Mouse (Mus musculus): ENCODE measurements around the gene Purb. TPM values are rescaled to one million over a fixed set of nuclear protein-coding genes. Genes with fewer than 3 reads are reported as not detected.
"Not testable (repeated sequence)": the region's sequence is repeated elsewhere in the genome, so short reads cannot be mapped to it uniquely, and the experiment has no call there.

Gene Purb
- polyA plus RNA-seq, 1 experiment from 2014 or later: 13.7 TPM

GRCm38 (mm10) chr11:6442566-6442965 lies 33.2 kb downstream of the Purb start:
- Histone ChIP-seq H3K36me3 (ENCODE audit: control insufficient read depth, insufficient read depth, low read length) (peaks cover 3% of the 10 kb centered on the region), H3K27ac (ENCODE audit: low read depth, low read length) (no peak overlapping the region), H3K4me2 (peak overlapping the region; percentile 73; the same call in 1 of the 2 replicates), H3K9ac (ENCODE audit: low read length) (no peak overlapping the region), H3K9me3 (ENCODE audit: control insufficient read depth, low read length) (no peaks in the 10 kb centered on the region), H3K4me1 (ENCODE audit: control insufficient read depth, insufficient read depth, low read length) (peaks cover 10% of the 10 kb centered on the region), H3K27me3 (ENCODE audit: control insufficient read depth, insufficient read depth, low read length) (no peaks in the 10 kb centered on the region), H3K4me3 (ENCODE audit: low read depth, low read length) (peak overlapping the region; percentile 77; the same call in 1 of the 2 replicates)
- DNase-seq (ENCODE audit: low spot score, missing footprints): peak; percentile 81
- no peak for ATAC-seq (ENCODE audit: low FRiP score)
- WGBS: 94% methylated on average over 4 of the region's 4 CpGs

DNA sequence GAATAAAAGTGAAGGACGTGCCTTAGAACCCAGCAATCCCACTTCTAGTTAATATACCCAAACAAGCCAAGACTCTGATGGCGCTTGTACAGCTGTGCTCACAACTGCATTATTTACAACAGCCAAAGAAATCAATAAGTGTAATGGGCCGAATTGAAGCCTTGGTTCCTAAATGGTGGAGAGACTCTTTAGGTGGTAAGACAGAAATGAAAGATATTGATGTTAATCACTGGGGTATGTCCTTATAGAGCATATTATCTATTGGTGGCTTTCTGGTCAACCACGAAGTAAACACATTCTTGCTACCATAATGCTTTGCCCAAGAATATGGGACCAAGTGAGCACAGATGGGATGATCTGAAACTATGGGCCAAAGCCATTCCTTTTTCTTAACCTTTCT lies 35.5 kb downstream of the Purb start:
- H3K4me1 ChIP-seq (ENCODE audit: control insufficient read depth, insufficient read depth, low read length): peaks cover 10% of the 10 kb centered on the region

GRCm38 (mm10) chr11:6437667-6438066 lies 38.0 kb downstream of the Purb start:
- ATAC-seq (ENCODE audit: low FRiP score): no peak
- no peaks in the 10 kb centered on the region for H3K27me3 ChIP-seq (ENCODE audit: control insufficient read depth, insufficient read depth, low read length)
- H3K9me3 ChIP-seq (ENCODE audit: control insufficient read depth, low read length): no peaks in the 10 kb centered on the region
- H3K27ac ChIP-seq (ENCODE audit: low read depth, low read length): no peak overlapping the region
- H3K4me3 ChIP-seq (ENCODE audit: low read depth, low read length): no peak overlapping the region
- 96% methylated on average over 2 of the region's 2 CpGs for WGBS
- DNase-seq (ENCODE audit: low spot score, missing footprints): peak; percentile 81
- H3K9ac ChIP-seq (ENCODE audit: low read length): no peak overlapping the region
- H3K36me3 ChIP-seq (ENCODE audit: control insufficient read depth, insufficient read depth, low read length): peaks cover 24% of the 10 kb centered on the region
- peaks cover 3% of the 10 kb centered on the region; the same call in 1 of the 2 replicates for H3K4me1 ChIP-seq (ENCODE audit: control insufficient read depth, insufficient read depth, low read length)
- no peak overlapping the region for H3K4me2 ChIP-seq

More for the DNA sequence above, 35.5 kb downstream of the Purb start:
- H3K9me3 ChIP-seq (ENCODE audit: control insufficient read depth, low read length): no peaks in the 10 kb centered on the region
- H3K4me3 ChIP-seq (ENCODE audit: low read depth, low read length): no peak overlapping the region
- peaks cover 11% of the 10 kb centered on the region for H3K36me3 ChIP-seq (ENCODE audit: control insufficient read depth, insufficient read depth, low read length)
- no peaks in the 10 kb centered on the region for H3K27me3 ChIP-seq (ENCODE audit: control insufficient read depth, insufficient read depth, low read length)
- ATAC-seq (ENCODE audit: low FRiP score) (no peak), DNase-seq (ENCODE audit: low spot score, missing footprints) (peak; percentile 79)
- H3K27ac ChIP-seq (ENCODE audit: low read depth, low read length): no peak overlapping the region
- no peak overlapping the region for H3K9ac ChIP-seq (ENCODE audit: low read length)
- no peak overlapping the region for H3K4me2 ChIP-seq
- 93% methylated on average over 4 of the region's 4 CpGs for WGBS

- Histone ChIP-seq H3K9ac (ENCODE audit: low read length) (no peak overlapping the region), H3K4me2 (no peak overlapping the region), H3K27me3 (ENCODE audit: control insufficient read depth, insufficient read depth, low read length) (no peaks in the 10 kb centered on the region), H3K36me3 (ENCODE audit: control insufficient read depth, insufficient read depth, low read length) (peaks cover 30% of the 10 kb centered on the region), H3K4me3 (ENCODE audit: low read depth, low read length) (no peak overlapping the region), H3K4me1 (ENCODE audit: control insufficient read depth, insufficient read depth, low read length) (no peaks in the 10 kb centered on the region; the same call in 1 of the 2 replicates), H3K9me3 (ENCODE audit: control insufficient read depth, low read length) (no peaks in the 10 kb centered on the region), H3K27ac (ENCODE audit: low read depth, low read length) (no peak overlapping the region)
- WGBS: 70% methylated on average over 8 of the region's 8 CpGs
- peak; percentile 68; the same call in 1 of the 2 replicates for ATAC-seq (ENCODE audit: low FRiP score)
- peak; percentile 87 for DNase-seq (ENCODE audit: low spot score, missing footprints)
Measured at GRCm38 (mm10) chr11:6436442-6436841, 39.3 kb downstream of the Purb start.

- no peak overlapping the region for H3K27ac ChIP-seq (ENCODE audit: low read depth, low read length)
- H3K4me1 ChIP-seq (ENCODE audit: control insufficient read depth, insufficient read depth, low read length): no peaks in the 10 kb centered on the region
- peaks cover 55% of the 10 kb centered on the region for H3K36me3 ChIP-seq (ENCODE audit: control insufficient read depth, insufficient read depth, low read length)
- ATAC-seq (ENCODE audit: low FRiP score): no peak
- no peaks in the 10 kb centered on the region for H3K9me3 ChIP-seq (ENCODE audit: control insufficient read depth, low read length)
- no peak overlapping the region for H3K4me2 ChIP-seq
- H3K9ac ChIP-seq (ENCODE audit: low read length): no peak overlapping the region
- no peak for DNase-seq (ENCODE audit: low spot score, missing footprints)
- H3K27me3 ChIP-seq (ENCODE audit: control insufficient read depth, insufficient read depth, low read length): no peaks in the 10 kb centered on the region
- WGBS: 93% methylated on average over 7 of the region's 7 CpGs
- H3K4me3 ChIP-seq (ENCODE audit: low read depth, low read length): no peak overlapping the region
Measured at GRCm38 (mm10) chr11:6430186-6430585, 45.5 kb downstream of the Purb start.

DNA sequence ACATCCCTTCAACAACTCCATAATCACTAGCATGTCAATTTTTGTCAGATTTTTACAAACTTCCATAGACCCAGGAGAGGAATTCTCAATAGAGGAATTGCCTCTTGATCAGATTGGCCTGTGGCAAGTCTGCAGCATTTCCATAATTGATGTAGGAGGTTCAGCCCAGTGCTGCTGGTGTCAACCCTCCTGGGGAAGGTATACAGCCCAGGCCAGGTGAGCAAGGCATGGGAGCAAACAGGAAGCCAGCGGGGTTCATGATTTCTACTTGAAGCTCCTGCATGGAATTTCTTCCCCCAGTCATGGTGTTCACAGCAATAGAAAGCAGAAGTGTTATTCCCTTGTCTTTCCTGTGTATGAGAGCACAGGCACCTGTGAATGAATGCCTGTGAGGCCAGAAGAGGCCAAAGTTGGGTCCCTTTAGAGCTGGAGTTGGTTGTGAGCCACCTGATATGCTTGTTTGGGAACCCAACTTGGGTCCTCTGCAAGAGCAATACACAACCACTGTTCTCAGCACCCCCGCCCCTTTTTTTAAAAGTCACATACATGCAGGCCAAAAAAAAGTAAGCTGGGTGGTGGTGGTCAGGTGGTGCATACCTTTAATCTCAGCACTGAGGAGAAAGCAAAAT lies 54.9 kb downstream of the Purb start:
- DNase-seq (ENCODE audit: low spot score, missing footprints): no peak
- H3K36me3 ChIP-seq (ENCODE audit: control insufficient read depth, insufficient read depth, low read length): peaks cover 16% of the 10 kb centered on the region; the same call in 1 of the 2 replicates

DNA sequence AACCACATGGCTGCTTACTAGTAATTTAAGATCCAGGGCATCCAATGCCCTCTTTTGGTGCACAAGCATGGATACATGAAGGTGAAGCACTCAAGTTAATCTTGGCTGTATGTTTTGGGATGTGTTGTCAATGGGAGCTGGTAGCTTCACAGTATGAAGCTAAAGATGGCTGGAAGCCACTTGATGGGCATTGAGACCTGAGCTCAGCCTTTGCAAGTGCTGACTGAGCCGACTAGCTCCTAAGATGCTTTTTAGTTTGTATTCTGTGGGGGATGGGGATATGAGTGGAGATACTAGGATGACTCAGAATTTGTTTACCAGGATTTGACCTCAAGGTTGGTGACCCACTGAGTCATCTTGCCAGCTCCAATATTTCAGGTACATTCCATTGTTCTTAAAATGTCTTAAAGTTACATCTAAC lies 55.4 kb downstream of the Purb start:
- no peaks in the 10 kb centered on the region for H3K27me3 ChIP-seq (ENCODE audit: control insufficient read depth, insufficient read depth, low read length)
- peaks cover 15% of the 10 kb centered on the region; the same call in 1 of the 2 replicates for H3K36me3 ChIP-seq (ENCODE audit: control insufficient read depth, insufficient read depth, low read length)
- H3K9me3 ChIP-seq (ENCODE audit: control insufficient read depth, low read length): no peaks in the 10 kb centered on the region
- H3K4me1 ChIP-seq (ENCODE audit: control insufficient read depth, insufficient read depth, low read length): peaks cover 7% of the 10 kb centered on the region; the same call in 1 of the 2 replicates
- WGBS: 32% methylated on average over 1 of the region's 1 CpGs
- H3K9ac ChIP-seq (ENCODE audit: low read length): no peak overlapping the region
- H3K27ac ChIP-seq (ENCODE audit: low read depth, low read length): no peak overlapping the region
- no peak overlapping the region for H3K4me3 ChIP-seq (ENCODE audit: low read depth, low read length)
- ATAC-seq (ENCODE audit: low FRiP score) (no peak), DNase-seq (ENCODE audit: low spot score, missing footprints) (no peak)
- H3K4me2 ChIP-seq: no peak overlapping the region

More for the DNA sequence above, 54.9 kb downstream of the Purb start:
- H3K9ac ChIP-seq (ENCODE audit: low read length): no peak overlapping the region
- no peak overlapping the region for H3K27ac ChIP-seq (ENCODE audit: low read depth, low read length)
- WGBS: 80% methylated on average over 2 of the region's 2 CpGs
- H3K4me2 ChIP-seq: no peak overlapping the region
- no peak overlapping the region for H3K4me3 ChIP-seq (ENCODE audit: low read depth, low read length)
- peaks cover 7% of the 10 kb centered on the region; the same call in 1 of the 2 replicates for H3K4me1 ChIP-seq (ENCODE audit: control insufficient read depth, insufficient read depth, low read length)
- ATAC-seq (ENCODE audit: low FRiP score): no peak
- H3K27me3 ChIP-seq (ENCODE audit: control insufficient read depth, insufficient read depth, low read length): no peaks in the 10 kb centered on the region
- H3K9me3 ChIP-seq (ENCODE audit: control insufficient read depth, low read length): no peaks in the 10 kb centered on the region

GRCm38 (mm10) chr11:6419156-6419555 lies 56.6 kb downstream of the Purb start:
- 78% methylated on average over 4 of the region's 4 CpGs for WGBS
- DNase-seq (ENCODE audit: low spot score, missing footprints); ATAC-seq (ENCODE audit: low FRiP score); H3K9me3 ChIP-seq (ENCODE audit: control insufficient read depth, low read length); H3K27ac ChIP-seq (ENCODE audit: low read depth, low read length); H3K27me3 ChIP-seq (ENCODE audit: control insufficient read depth, insufficient read depth, low read length); H3K4me2 ChIP-seq; H3K9ac ChIP-seq (ENCODE audit: low read length); H3K4me3 ChIP-seq (ENCODE audit: low read depth, low read length): not testable (repeated sequence)
- peaks cover 13% of the 10 kb centered on the region; the same call in 1 of the 2 replicates for H3K4me1 ChIP-seq (ENCODE audit: control insufficient read depth, insufficient read depth, low read length)
- peaks cover 13% of the 10 kb centered on the region; the same call in 1 of the 2 replicates for H3K36me3 ChIP-seq (ENCODE audit: control insufficient read depth, insufficient read depth, low read length)

- Histone ChIP-seq H3K36me3 (ENCODE audit: control insufficient read depth, insufficient read depth, low read length) (peaks cover 13% of the 10 kb centered on the region; the same call in 1 of the 2 replicates), H3K4me2 (no peak overlapping the region), H3K9me3 (ENCODE audit: control insufficient read depth, low read length) (no peaks in the 10 kb centered on the region), H3K9ac (ENCODE audit: low read length) (no peak overlapping the region), H3K4me1 (ENCODE audit: control insufficient read depth, insufficient read depth, low read length) (peaks cover 13% of the 10 kb centered on the region; the same call in 1 of the 2 replicates), H3K27ac (ENCODE audit: low read depth, low read length) (no peak overlapping the region), H3K27me3 (ENCODE audit: control insufficient read depth, insufficient read depth, low read length) (no peaks in the 10 kb centered on the region), H3K4me3 (ENCODE audit: low read depth, low read length) (no peak overlapping the region)
- ATAC-seq (ENCODE audit: low FRiP score) (no peak), DNase-seq (ENCODE audit: low spot score, missing footprints) (no peak)
- WGBS: 90% methylated on average over 5 of the region's 5 CpGs
Measured at GRCm38 (mm10) chr11:6418751-6419150, 57.0 kb downstream of the Purb start.

Data from midbrain, embryonic 11.5 days (tissue).